ENCODE assay signal across 10 mouse cellular contexts in genomic region chrX:70327656-70328055, GRCm38 (mm10).
"Had no signal": no experiment of that assay in that cellular context is flagged by ENCODE, and none has a peak within 500 bp of the region (broad histone marks: within the 10 kb centered on the region; RNA-seq: fewer than 3 reads in every experiment).

No protein-coding gene starts in this region.

- DNase-seq: gastrocnemius, adult 2 months; gastrocnemius, postnatal 10 days; gastrocnemius, postnatal 25 days; heart, adult 18-20 months; heart, postnatal 10 days; heart, postnatal 4 days; kidney, adult 2 months; kidney, postnatal 10 days; kidney, postnatal 25 days; kidney, postnatal 4 days had no signal
